Mouse (Mus musculus) heart, postnatal 25 days (tissue): ENCODE results near the gene Lmf1. TPM values are rescaled to one million over a fixed set of nuclear protein-coding genes. Genes with fewer than 3 reads are reported as not detected.

Source experiments
- DNase-seq: peaks from one replicate; pipeline ENCODE4 v3.0.0; 2022; ENCODE audit warnings: low spot score
- intact Hi-C: fragments of 180-260 bp; cut with DNase I; formaldehyde crosslinking; loops from one replicate; pipeline ENCODE4 v1.15.1; 2025
- total RNA-seq, 2 experiments: library from RNA; stranded (reverse); gene quantifications; 2 replicates each; pipeline ENCODE4 v1.2.3; 2021

Lmf1 gene
- total RNA-seq, 2 experiments from 2014 or later: 31.7 to 34.3 TPM

GRCm38 (mm10) chr17:25593411-25594261 lies 14.8 kb downstream of the Lmf1 start:
- intact Hi-C loops: no loop called here
- DNase-seq: no peak

DNA sequence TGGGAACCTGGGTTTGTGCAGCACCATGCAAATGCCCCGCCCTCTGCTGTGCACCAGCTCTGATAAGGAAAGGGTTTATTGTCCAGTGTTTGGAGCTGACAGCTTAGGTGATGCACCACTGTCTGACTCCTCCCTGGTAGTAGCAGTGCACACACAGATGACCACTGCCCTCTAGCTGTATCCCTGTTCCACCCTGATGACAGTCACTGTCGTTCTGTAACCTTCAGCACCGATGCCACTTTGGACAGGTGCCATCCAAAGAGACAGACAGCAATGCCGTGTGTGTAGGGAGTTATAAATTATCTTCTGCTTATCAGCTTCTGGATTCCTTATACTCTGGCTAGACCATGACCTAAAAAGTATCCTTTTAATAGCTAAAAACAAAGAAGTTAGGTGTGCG lies 16.6 kb downstream of the Lmf1 start:
- DNase-seq: no peak
- intact Hi-C loops: no loop called here

- intact Hi-C loops: no loop called here
Measured at GRCm38 (mm10) chr17:25597537-25597936, 18.7 kb downstream of the Lmf1 start.

DNA sequence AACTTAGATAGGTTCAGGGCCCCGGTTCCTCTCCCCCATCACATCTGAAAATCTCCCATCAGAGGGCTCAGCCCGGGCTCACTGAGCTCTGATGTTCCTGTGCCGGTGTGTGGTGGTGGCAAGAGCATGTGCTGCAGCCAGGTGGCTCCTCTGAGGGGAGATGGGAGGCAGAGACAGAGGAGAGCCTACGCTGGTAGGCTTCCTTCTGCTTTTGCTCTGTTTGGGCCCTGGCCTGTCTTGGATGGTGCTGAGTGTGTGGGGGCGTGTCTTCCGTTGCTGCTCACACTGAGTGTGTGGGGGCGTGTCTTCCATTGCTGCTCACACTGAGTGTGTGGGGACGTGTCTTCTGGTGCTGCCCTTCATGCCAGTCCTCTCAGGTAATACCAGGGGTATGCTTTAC lies 23.5 kb downstream of the Lmf1 start:
- intact Hi-C loops: no loop called here
- no peak for DNase-seq

More at GRCm38 (mm10) chr17:25597537-25597936, 18.7 kb downstream of the Lmf1 start:
- no peak for DNase-seq

DNA sequence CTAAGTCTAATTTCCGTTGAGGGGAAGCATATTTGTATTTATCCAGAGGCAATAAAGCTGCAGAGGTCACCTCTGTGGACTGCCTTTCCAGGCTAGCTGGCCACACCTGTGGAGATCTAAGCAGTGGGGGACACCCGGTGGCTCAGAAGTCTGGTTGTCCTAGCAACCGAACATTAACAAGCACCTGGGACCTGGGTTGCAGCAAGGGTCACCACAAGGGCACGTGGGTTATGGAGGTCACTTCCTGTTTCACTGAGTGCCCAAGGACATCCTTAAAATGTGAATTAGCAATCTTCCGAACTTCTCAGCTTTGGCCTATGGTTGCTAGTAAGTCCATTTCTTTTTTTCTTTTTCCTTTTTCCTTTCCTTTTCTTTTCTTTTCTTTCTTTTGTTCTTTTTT lies 25.3 kb downstream of the Lmf1 start:
- intact Hi-C loops: no loop called here
- no peak for DNase-seq

DNA sequence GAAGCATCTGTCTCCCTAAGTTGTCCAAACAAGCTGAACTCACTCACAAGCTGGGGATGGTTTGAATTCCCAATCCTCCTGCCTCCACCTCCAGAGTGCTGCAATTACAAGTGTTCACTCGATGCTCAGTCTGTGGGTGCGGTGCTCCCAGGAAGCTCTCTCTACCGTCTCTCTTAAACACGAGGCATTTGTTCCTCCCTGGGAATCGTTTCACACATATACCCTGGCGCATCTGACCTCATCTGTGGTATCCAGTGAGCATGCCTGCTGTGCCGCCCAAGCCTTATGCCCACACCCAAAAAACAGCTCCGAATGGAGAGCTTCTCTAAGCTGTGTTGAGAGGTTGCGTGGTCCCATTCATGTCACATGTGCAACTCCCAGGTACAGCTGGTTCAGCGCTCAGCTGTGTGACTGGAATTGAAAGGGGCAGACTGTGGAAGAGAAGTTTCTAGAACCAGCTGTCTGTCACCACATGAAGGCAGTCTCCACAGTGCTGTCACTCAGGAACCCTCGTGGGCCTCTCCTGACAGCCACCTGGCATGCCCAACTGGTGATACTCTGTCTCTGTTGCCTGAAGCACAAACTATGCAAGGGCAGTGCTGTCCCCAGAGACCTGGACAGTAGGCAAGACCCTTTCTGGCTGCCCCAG lies 29.4 kb downstream of the Lmf1 start:
- no peak for DNase-seq
- intact Hi-C loops: no loop called here

- intact Hi-C loops: no loop called here
- DNase-seq: no peak
Measured at GRCm38 (mm10) chr17:25608821-25609505, 30.1 kb downstream of the Lmf1 start.

DNA sequence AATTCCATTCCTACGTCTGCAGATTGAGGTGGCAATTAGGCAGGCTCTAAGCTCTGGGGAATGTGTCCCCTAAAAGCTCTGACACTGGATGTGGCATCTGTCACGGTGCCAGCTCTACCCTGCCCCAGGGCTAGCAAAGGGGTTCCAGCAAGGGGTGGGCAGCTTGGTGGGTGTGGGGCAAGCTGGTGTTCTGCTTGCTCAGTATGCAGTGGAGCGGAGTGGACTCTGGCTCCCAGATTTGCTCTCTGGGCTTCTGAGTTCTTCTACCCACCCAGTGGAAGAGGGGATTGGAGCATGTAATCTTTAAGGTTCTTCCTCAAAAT lies 30.6 kb downstream of the Lmf1 start:
- intact Hi-C loops: no loop called here
- DNase-seq: no peak

GRCm38 (mm10) chr17:25610151-25610550 lies 31.3 kb downstream of the Lmf1 start:
- DNase-seq: no peak
- intact Hi-C loops: no loop called here

DNA sequence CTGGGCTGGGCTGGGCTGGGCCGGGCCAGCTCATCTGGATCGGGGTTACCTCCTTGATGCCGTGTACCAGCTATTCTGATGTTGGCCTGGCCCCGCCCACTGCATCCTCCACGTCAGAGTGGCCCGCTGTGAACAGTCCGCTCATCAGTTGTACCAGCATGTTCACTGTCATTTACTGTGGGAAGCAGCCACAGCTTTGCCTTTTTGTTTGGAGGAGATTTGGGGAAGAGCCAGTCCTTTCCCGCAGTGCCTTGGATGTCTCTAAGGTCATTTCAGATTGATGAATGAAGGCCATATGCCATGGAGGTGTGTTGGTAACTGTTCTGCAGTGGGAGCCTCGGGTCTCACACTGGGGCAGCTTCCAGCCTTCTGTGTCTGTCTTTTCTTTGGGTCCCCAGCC lies 33.7 kb downstream of the Lmf1 start:
- DNase-seq: no peak
- intact Hi-C loops: no loop called here

GRCm38 (mm10) chr17:25613323-25613722 lies 34.4 kb downstream of the Lmf1 start:
- intact Hi-C loops: no loop called here
- no peak for DNase-seq

- intact Hi-C loops: no loop called here
- no peak for DNase-seq
Measured at GRCm38 (mm10) chr17:25614723-25615510, 36.0 kb downstream of the Lmf1 start.

DNA sequence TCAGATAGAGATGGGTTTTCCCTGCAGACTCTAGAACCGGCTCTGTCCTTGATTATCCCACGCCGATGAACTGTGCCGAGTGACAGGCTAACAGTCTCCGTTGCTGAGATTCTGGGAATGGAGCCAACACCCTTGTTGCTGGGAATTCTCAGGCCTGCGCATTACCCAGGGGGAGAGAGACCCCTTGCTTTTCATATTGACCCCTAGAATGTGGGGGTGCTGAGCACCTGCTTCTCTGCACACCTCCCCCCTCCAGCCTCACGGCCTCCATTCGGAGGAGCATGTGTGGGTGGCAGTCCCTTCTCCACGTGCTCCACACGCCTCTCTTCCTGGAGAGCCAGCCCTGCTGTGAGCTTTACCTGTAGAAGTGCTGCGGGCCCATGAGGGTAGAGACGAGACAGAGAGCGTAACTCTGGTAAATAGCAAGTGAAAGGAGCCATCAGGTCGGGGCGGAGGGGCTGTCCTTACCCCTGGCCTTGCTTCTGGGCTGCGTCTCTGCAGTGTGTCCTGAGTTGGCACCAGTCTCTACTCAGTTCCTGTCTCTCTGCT lies 39.7 kb downstream of the Lmf1 start:
- intact Hi-C loops: no loop called here
- no peak for DNase-seq

DNA sequence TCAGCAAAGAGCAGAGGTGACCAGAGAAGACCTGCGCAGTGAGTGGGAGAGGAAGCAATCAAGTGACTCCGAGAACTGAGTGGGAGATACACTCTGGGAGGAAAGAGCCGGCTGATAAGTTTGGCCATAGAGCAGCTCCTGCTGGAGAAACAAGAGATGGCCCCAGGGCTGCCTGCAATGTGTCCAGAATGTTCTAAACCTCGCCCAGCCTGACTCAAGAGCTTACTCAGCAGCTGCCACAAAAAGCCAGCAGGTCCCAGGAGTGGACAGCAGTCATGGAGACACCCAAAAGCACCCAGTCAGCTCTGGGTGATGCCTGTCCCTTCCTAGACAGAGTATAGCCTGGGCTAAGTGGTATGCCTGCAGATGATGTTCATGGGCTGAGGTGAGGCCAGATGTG lies 44.6 kb downstream of the Lmf1 start:
- intact Hi-C loops: no loop called here
- no peak for DNase-seq

- intact Hi-C loops: no loop called here
- no peak for DNase-seq
Measured at GRCm38 (mm10) chr17:25623935-25624334, 45.0 kb downstream of the Lmf1 start.

DNA sequence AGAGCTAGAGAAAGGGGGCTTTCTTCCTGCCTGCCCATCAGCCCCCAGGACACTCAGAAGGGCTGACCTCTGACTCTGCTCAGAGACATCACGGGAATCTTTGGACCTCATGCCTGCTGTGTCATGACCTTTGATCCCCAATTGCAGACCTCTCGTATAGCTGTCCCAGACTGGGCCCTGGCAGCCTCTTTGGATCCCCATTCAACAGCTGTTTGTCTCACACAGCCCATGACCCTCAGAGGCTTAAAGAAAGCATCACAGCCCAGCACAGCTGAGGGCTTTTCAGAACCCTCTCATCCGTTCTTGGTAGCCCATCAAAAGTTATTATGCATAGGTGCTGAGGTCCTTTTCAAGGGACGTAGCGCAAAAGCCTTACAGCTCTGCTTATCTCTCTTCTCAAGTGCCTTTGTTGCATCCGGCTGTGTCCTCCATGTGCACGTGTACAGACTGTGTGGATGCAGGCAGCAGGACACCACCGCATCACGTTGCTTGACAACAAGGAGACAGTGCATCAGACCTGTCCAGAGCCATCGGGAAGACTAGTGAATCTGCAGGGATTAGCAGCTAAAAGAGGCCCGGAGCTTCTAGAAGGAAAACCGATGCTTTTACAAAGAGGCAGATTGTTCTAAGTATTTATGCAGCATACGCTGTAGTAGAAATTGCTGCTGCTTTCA lies 45.7 kb downstream of the Lmf1 start:
- DNase-seq: no peak
- intact Hi-C loops: no loop called here

- intact Hi-C loops: no loop called here
- no peak for DNase-seq
Measured at GRCm38 (mm10) chr17:25625282-25625681, 46.4 kb downstream of the Lmf1 start.

- intact Hi-C loops: no loop called here
- no peak for DNase-seq
Measured at GRCm38 (mm10) chr17:25626196-25627043, 47.5 kb downstream of the Lmf1 start.

- DNase-seq: no peak
Measured at GRCm38 (mm10) chr17:25630313-25630712, 51.4 kb downstream of the Lmf1 start.

More at GRCm38 (mm10) chr17:25630313-25630712, 51.4 kb downstream of the Lmf1 start:
- intact Hi-C loops: no loop called here
